Mouse (Mus musculus) forebrain, embryonic 16.5 days (tissue): ENCODE results near the gene Ndufb4. TPM values are rescaled to one million over a fixed set of nuclear protein-coding genes. Genes with fewer than 3 reads are reported as not detected.
"Not testable (repeated sequence)": the region's sequence is repeated elsewhere in the genome, so short reads cannot be mapped to it uniquely, and the experiment has no call there.

Source experiments
- ATAC-seq: fragments of 200-750 bp; cut with Nextera tagmentation; 2 replicates; pipeline ENCODE4 v1.8.0; 2017; ENCODE audit warnings: mild to moderate bottlenecking, moderate library complexity
- H3K27ac ChIP-seq: fragments of 300-500 bp; sonication (generic); 2 replicates; pipeline ENCODE4 v1.5.1; 2014; ENCODE audit warnings: low read length, control low read depth
- H3K27me3 ChIP-seq: fragments of 300-500 bp; sonication (generic); replicated peaks from 2 replicates; pipeline ENCODE4 v1.6.1; 2014; ENCODE audit warnings: low read length; ENCODE audit not compliant: control insufficient read depth, insufficient read depth
- H3K36me3 ChIP-seq: fragments of 300-500 bp; sonication (generic); 2 replicates; pipeline ENCODE4 v1.6.1; 2014; ENCODE audit not compliant: control insufficient read depth, insufficient read depth
- H3K4me1 ChIP-seq: fragments of 300-500 bp; sonication (generic); replicated peaks from 2 replicates; pipeline ENCODE4 v1.6.1; 2014; ENCODE audit warnings: low read length; ENCODE audit not compliant: control insufficient read depth, insufficient read depth
- H3K4me2 ChIP-seq: fragments of 300-500 bp; sonication (generic); 2 replicates; pipeline ENCODE4 v1.6.1; 2014; ENCODE audit warnings: mild to moderate bottlenecking, low read length, control low read depth
- H3K4me3 ChIP-seq: fragments of 300-500 bp; sonication (generic); replicated peaks from 2 replicates; pipeline ENCODE4 v1.5.1; 2014; ENCODE audit warnings: mild to moderate bottlenecking, low read length, control low read depth
- H3K9ac ChIP-seq: fragments of 300-500 bp; sonication (generic); replicated peaks from 2 replicates; pipeline ENCODE4 v1.6.1; 2014; ENCODE audit warnings: low read depth, low read length, control low read depth
- H3K9me3 ChIP-seq: fragments of 300-500 bp; sonication (generic); 2 replicates; pipeline ENCODE4 v1.6.1; 2016; ENCODE audit warnings: low read length; ENCODE audit not compliant: control insufficient read depth
- WGBS: fragments of 180-500 bp; shearing (Covaris S2); extraction: QIAGEN DNeasy Blood & Tissue Kit; methylation state at CpG from one replicate; pipeline ENCODE4 v1.1.7; 2014; 5-methylcytosine and 5-hydroxymethylcytosine counted together
- polyA plus RNA-seq: library from polyadenylated mRNA; unstranded; fragments of >200 nt; fragmentation: Nextera tagmentation; extraction: Ambion mirVana; gene quantifications from 2 replicates; pipeline ENCODE4 v1.2.1, GENCODE M21; 2015

Gene Ndufb4
- polyA plus RNA-seq, 1 experiment from 2014 or later, result 49.6 TPM

GRCm38 (mm10) chr16:37645799-37646198 lies 8.5 kb downstream of the Ndufb4 start:
- Histone ChIP-seq H3K27ac (no peak overlapping the region), H3K36me3 (peaks cover 15% of the 10 kb centered on the region), H3K9ac (no peak overlapping the region), H3K9me3 (no peaks in the 10 kb centered on the region), H3K4me2 (no peak overlapping the region), H3K27me3 (no peaks in the 10 kb centered on the region), H3K4me1 (no peaks in the 10 kb centered on the region), H3K4me3 (no peak overlapping the region)
- WGBS, result 90% methylated on average over 3 of the region's 3 CpGs
- no peak for ATAC-seq

GRCm38 (mm10) chr16:37645211-37645610 lies 9.0 kb downstream of the Ndufb4 start:
- ATAC-seq, result no peak
- Histone ChIP-seq H3K9me3 (no peaks in the 10 kb centered on the region), H3K27me3 (no peaks in the 10 kb centered on the region), H3K36me3 (peaks cover 15% of the 10 kb centered on the region), H3K4me2 (no peak overlapping the region), H3K4me3 (no peak overlapping the region), H3K27ac (no peak overlapping the region), H3K4me1 (no peaks in the 10 kb centered on the region), H3K9ac (no peak overlapping the region)
- 91% methylated on average over 8 of the region's 8 CpGs for WGBS

- Histone ChIP-seq H3K4me2 (no peak overlapping the region), H3K4me3 (no peak overlapping the region), H3K9ac (no peak overlapping the region), H3K27ac (no peak overlapping the region), H3K4me1 (no peaks in the 10 kb centered on the region), H3K9me3 (no peaks in the 10 kb centered on the region), H3K27me3 (no peaks in the 10 kb centered on the region), H3K36me3 (peaks cover 15% of the 10 kb centered on the region)
- WGBS, result 90% methylated on average over 5 of the region's 5 CpGs
- no peak for ATAC-seq
These were observed 9.8 kb downstream of the Ndufb4 start for GRCm38 (mm10) chr16:37644486-37644885.

- not testable (repeated sequence) for ATAC-seq, H3K9ac ChIP-seq, H3K27me3 ChIP-seq, H3K36me3 ChIP-seq, H3K9me3 ChIP-seq, H3K4me2 ChIP-seq, H3K27ac ChIP-seq, H3K4me1 ChIP-seq, H3K4me3 ChIP-seq
These were observed 13.7 kb downstream of the Ndufb4 start for GRCm38 (mm10) chr16:37640522-37640921.

GRCm38 (mm10) chr16:37637802-37638201 lies 16.5 kb downstream of the Ndufb4 start:
- no peak overlapping the region for H3K4me2 ChIP-seq

GRCm38 (mm10) chr16:37636107-37636506 lies 18.1 kb downstream of the Ndufb4 start:
- H3K9ac ChIP-seq, result no peak overlapping the region
- H3K4me1 ChIP-seq, result no peaks in the 10 kb centered on the region
- H3K4me2 ChIP-seq, result no peak overlapping the region
- ATAC-seq, result no peak
- no peak overlapping the region for H3K27ac ChIP-seq
- no peaks in the 10 kb centered on the region for H3K36me3 ChIP-seq
- no peaks in the 10 kb centered on the region for H3K27me3 ChIP-seq
- H3K4me3 ChIP-seq, result no peak overlapping the region
- no peaks in the 10 kb centered on the region for H3K9me3 ChIP-seq
- 63% methylated on average over 6 of the region's 6 CpGs for WGBS

More at GRCm38 (mm10) chr16:37637802-37638201, 16.5 kb downstream of the Ndufb4 start:
- no peaks in the 10 kb centered on the region for H3K9me3 ChIP-seq
- ATAC-seq, result no peak
- no peak overlapping the region for H3K9ac ChIP-seq
- H3K27ac ChIP-seq, result no peak overlapping the region
- no peaks in the 10 kb centered on the region for H3K27me3 ChIP-seq
- H3K4me3 ChIP-seq, result no peak overlapping the region
- no peaks in the 10 kb centered on the region for H3K4me1 ChIP-seq
- H3K36me3 ChIP-seq, result no peaks in the 10 kb centered on the region

GRCm38 (mm10) chr16:37635095-37635494 lies 19.2 kb downstream of the Ndufb4 start:
- H3K4me3 ChIP-seq, result no peak overlapping the region

GRCm38 (mm10) chr16:37634578-37634977 lies 19.7 kb downstream of the Ndufb4 start:
- no peak for ATAC-seq
- WGBS, result 77% methylated on average over 9 of the region's 9 CpGs
- Histone ChIP-seq H3K4me3 (no peak overlapping the region), H3K4me2 (no peak overlapping the region), H3K9me3 (no peaks in the 10 kb centered on the region), H3K36me3 (no peaks in the 10 kb centered on the region), H3K9ac (no peak overlapping the region), H3K27me3 (no peaks in the 10 kb centered on the region), H3K4me1 (no peaks in the 10 kb centered on the region), H3K27ac (no peak overlapping the region)

More at GRCm38 (mm10) chr16:37635095-37635494, 19.2 kb downstream of the Ndufb4 start:
- H3K27ac ChIP-seq, result no peak overlapping the region
- no peak for ATAC-seq
- WGBS, result 94% methylated on average over 1 of the region's 1 CpGs
- H3K4me1 ChIP-seq, result no peaks in the 10 kb centered on the region
- H3K27me3 ChIP-seq, result no peaks in the 10 kb centered on the region
- no peaks in the 10 kb centered on the region for H3K9me3 ChIP-seq
- H3K4me2 ChIP-seq, result no peak overlapping the region
- H3K9ac ChIP-seq, result no peak overlapping the region
- H3K36me3 ChIP-seq, result no peaks in the 10 kb centered on the region

- H3K9me3 ChIP-seq, result no peaks in the 10 kb centered on the region
- H3K27me3 ChIP-seq, result no peaks in the 10 kb centered on the region
- H3K4me1 ChIP-seq, result peaks cover 2% of the 10 kb centered on the region; the same call in 1 of the 2 replicates
- no peak overlapping the region for H3K9ac ChIP-seq
- H3K27ac ChIP-seq, result no peak overlapping the region
- WGBS, result 47% methylated on average over 7 of the region's 7 CpGs
- ATAC-seq, result no peak
- no peak overlapping the region for H3K4me2 ChIP-seq
- H3K4me3 ChIP-seq, result no peak overlapping the region
- H3K36me3 ChIP-seq, result no peaks in the 10 kb centered on the region
These were observed 25.2 kb downstream of the Ndufb4 start for GRCm38 (mm10) chr16:37629011-37629410.

- 83% methylated on average over 9 of the region's 9 CpGs for WGBS
- H3K9me3 ChIP-seq, result no peaks in the 10 kb centered on the region
- no peaks in the 10 kb centered on the region for H3K36me3 ChIP-seq
- no peak overlapping the region for H3K4me2 ChIP-seq
- H3K27me3 ChIP-seq, result no peaks in the 10 kb centered on the region
- H3K4me3 ChIP-seq, result no peak overlapping the region
- H3K4me1 ChIP-seq, result peaks cover 2% of the 10 kb centered on the region; the same call in 1 of the 2 replicates
- no peak overlapping the region for H3K27ac ChIP-seq
- ATAC-seq, result no peak
- H3K9ac ChIP-seq, result no peak overlapping the region
These were observed 25.9 kb downstream of the Ndufb4 start for GRCm38 (mm10) chr16:37628336-37628735.
